Mouse (Mus musculus) intestine, postnatal 0 days (tissue): Measurements from ENCODE around the gene Hsf2bp. TPM values are rescaled to one million over a fixed set of nuclear protein-coding genes. Genes with fewer than 3 reads are reported as not detected.

Experiments used
- ATAC-seq: fragments of 200-750 bp; cut with Nextera tagmentation; 2 replicates; pipeline ENCODE4 v1.8.0; 2017; ENCODE audit warnings: mild to moderate bottlenecking, moderate TSS enrichment, moderate library complexity
- H3K27ac ChIP-seq: fragments of 300-500 bp; sonication (generic); 2 replicates; pipeline ENCODE4 v1.5.1; 2014; ENCODE audit warnings: mild to moderate bottlenecking, low read depth, low read length, moderate library complexity
- H3K27me3 ChIP-seq: fragments of 300-500 bp; sonication (generic); replicated peaks from 2 replicates; pipeline ENCODE4 v1.6.1; 2014; ENCODE audit warnings: low read length, mixed read lengths; ENCODE audit not compliant: control insufficient read depth, insufficient read depth
- H3K36me3 ChIP-seq: fragments of 300-500 bp; sonication (generic); 2 replicates; pipeline ENCODE4 v1.6.1; 2014; ENCODE audit warnings: mild to moderate bottlenecking, moderate library complexity; ENCODE audit not compliant: control insufficient read depth, insufficient read depth
- H3K4me1 ChIP-seq: fragments of 300-500 bp; sonication (generic); replicated peaks from 2 replicates; pipeline ENCODE4 v1.6.1; 2014; ENCODE audit warnings: antibody characterized with exemption, low read length, mixed read lengths; ENCODE audit not compliant: control insufficient read depth, insufficient read depth
- H3K4me2 ChIP-seq: fragments of 300-500 bp; sonication (generic); replicated peaks from 2 replicates; pipeline ENCODE4 v1.6.1; 2014; ENCODE audit warnings: low read depth, mild to moderate bottlenecking, moderate library complexity
- H3K4me3 ChIP-seq: fragments of 300-500 bp; sonication (generic); 2 replicates; pipeline ENCODE4 v1.5.1; 2014; ENCODE audit warnings: low read depth, low read length
- H3K9ac ChIP-seq: fragments of 300-500 bp; sonication (generic); 2 replicates; pipeline ENCODE4 v1.6.1; 2014; ENCODE audit warnings: mild to moderate bottlenecking, low read depth, low read length
- H3K9me3 ChIP-seq: fragments of 300-500 bp; sonication (generic); 2 replicates; pipeline ENCODE4 v1.6.1; 2016; ENCODE audit warnings: mixed run types; ENCODE audit not compliant: control insufficient read depth
- CTCF ChIP-seq: sonication (generic); IDR thresholded peaks from 2 replicates; pipeline ENCODE4 v1.5.1; 2016; ENCODE audit warnings: low read depth, mild to moderate bottlenecking, control low read depth, antibody characterized with exemption, moderate library complexity
- WGBS: fragments of 180-500 bp; shearing (Covaris S2); extraction: QIAGEN DNeasy Blood & Tissue Kit; methylation state at CpG from one replicate; pipeline ENCODE4 v1.1.7; 2014; 5-methylcytosine and 5-hydroxymethylcytosine counted together
- polyA plus RNA-seq: library from polyadenylated mRNA; unstranded; fragments of >200 nt; fragmentation: Nextera tagmentation; extraction: Ambion mirVana; gene quantifications from 2 replicates; pipeline ENCODE4 v1.2.1, GENCODE M21; 2015

The Hsf2bp gene
- polyA plus RNA-seq, 1 experiment from 2014 or later, result 4.1 TPM

GRCm38 (mm10) chr17:31915756-31916460, 120.2 kb downstream of the Hsf2bp start:
- 76% methylated on average over 18 of the region's 18 CpGs for WGBS
- Histone ChIP-seq H3K4me1 (no peaks in the 10 kb centered on the region), H3K4me3 (no peak overlapping the region), H3K4me2 (no peak overlapping the region), H3K36me3 (no peaks in the 10 kb centered on the region), H3K9me3 (no peaks in the 10 kb centered on the region), H3K9ac (no peak overlapping the region), H3K27ac (no peak overlapping the region), H3K27me3 (no peaks in the 10 kb centered on the region)
- TF ChIP-seq CTCF, result no peak
- no peak for ATAC-seq

GRCm38 (mm10) chr17:31914323-31914722, 121.8 kb downstream of the Hsf2bp start:
- no peak overlapping the region for H3K4me2 ChIP-seq
- H3K9ac ChIP-seq, result no peak overlapping the region
- H3K27me3 ChIP-seq, result no peaks in the 10 kb centered on the region
- no peak for TF ChIP-seq CTCF
- no peaks in the 10 kb centered on the region for H3K4me1 ChIP-seq
- no peak for ATAC-seq
- no peak overlapping the region for H3K4me3 ChIP-seq
- WGBS, result 87% methylated on average over 5 of the region's 5 CpGs
- H3K27ac ChIP-seq, result no peak overlapping the region
- H3K36me3 ChIP-seq, result no peaks in the 10 kb centered on the region
- H3K9me3 ChIP-seq, result no peaks in the 10 kb centered on the region

- no peak for ATAC-seq
- no peak for TF ChIP-seq CTCF
- Histone ChIP-seq H3K36me3 (no peaks in the 10 kb centered on the region), H3K9ac (no peak overlapping the region), H3K27me3 (no peaks in the 10 kb centered on the region), H3K4me1 (no peaks in the 10 kb centered on the region), H3K27ac (no peak overlapping the region), H3K4me3 (no peak overlapping the region), H3K9me3 (no peaks in the 10 kb centered on the region), H3K4me2 (no peak overlapping the region)
- 71% methylated on average over 18 of the region's 18 CpGs for WGBS
Observed at GRCm38 (mm10) chr17:31912881-31913662, 123.1 kb downstream of the Hsf2bp start.

GRCm38 (mm10) chr17:31912387-31912786, 123.8 kb downstream of the Hsf2bp start:
- Histone ChIP-seq H3K27ac (no peak overlapping the region), H3K4me2 (no peak overlapping the region), H3K36me3 (no peaks in the 10 kb centered on the region), H3K4me1 (no peaks in the 10 kb centered on the region), H3K9ac (no peak overlapping the region), H3K9me3 (no peaks in the 10 kb centered on the region), H3K4me3 (no peak overlapping the region), H3K27me3 (no peaks in the 10 kb centered on the region)
- 75% methylated on average over 16 of the region's 16 CpGs for WGBS
- no peak for ATAC-seq
- TF ChIP-seq CTCF, result no peak

GRCm38 (mm10) chr17:31908966-31909365, 127.2 kb downstream of the Hsf2bp start:
- no peaks in the 10 kb centered on the region for H3K9me3 ChIP-seq

GRCm38 (mm10) chr17:31906441-31906840, 129.7 kb downstream of the Hsf2bp start:
- no peak for ATAC-seq
- Histone ChIP-seq H3K4me3 (no peak overlapping the region), H3K9ac (no peak overlapping the region), H3K4me2 (no peak overlapping the region), H3K27me3 (no peaks in the 10 kb centered on the region), H3K27ac (no peak overlapping the region; the same call in 1 of the 2 replicates), H3K4me1 (no peaks in the 10 kb centered on the region), H3K36me3 (no peaks in the 10 kb centered on the region), H3K9me3 (no peaks in the 10 kb centered on the region)
- TF ChIP-seq CTCF, result no peak
- 92% methylated on average over 3 of the region's 3 CpGs for WGBS

More at GRCm38 (mm10) chr17:31908966-31909365, 127.2 kb downstream of the Hsf2bp start:
- Histone ChIP-seq H3K4me2 (no peak overlapping the region), H3K4me1 (no peaks in the 10 kb centered on the region), H3K4me3 (no peak overlapping the region), H3K27me3 (no peaks in the 10 kb centered on the region), H3K9ac (no peak overlapping the region), H3K27ac (no peak overlapping the region), H3K36me3 (no peaks in the 10 kb centered on the region)
- no peak for TF ChIP-seq CTCF
- no peak for ATAC-seq
- WGBS, result 83% methylated on average over 2 of the region's 2 CpGs
